Mouse (Mus musculus) liver (tissue): ENCODE measurements around the gene Vax2.
A peak's percentile ranks its signal among the peaks of the same experiment; 100 is the strongest.

Experiments
- DNase-seq: peaks from one replicate; pipeline ENCODE4 v3.0.0-alpha.2; 2020; ENCODE audit warnings: mixed read lengths

Gene Vax2

DNA sequence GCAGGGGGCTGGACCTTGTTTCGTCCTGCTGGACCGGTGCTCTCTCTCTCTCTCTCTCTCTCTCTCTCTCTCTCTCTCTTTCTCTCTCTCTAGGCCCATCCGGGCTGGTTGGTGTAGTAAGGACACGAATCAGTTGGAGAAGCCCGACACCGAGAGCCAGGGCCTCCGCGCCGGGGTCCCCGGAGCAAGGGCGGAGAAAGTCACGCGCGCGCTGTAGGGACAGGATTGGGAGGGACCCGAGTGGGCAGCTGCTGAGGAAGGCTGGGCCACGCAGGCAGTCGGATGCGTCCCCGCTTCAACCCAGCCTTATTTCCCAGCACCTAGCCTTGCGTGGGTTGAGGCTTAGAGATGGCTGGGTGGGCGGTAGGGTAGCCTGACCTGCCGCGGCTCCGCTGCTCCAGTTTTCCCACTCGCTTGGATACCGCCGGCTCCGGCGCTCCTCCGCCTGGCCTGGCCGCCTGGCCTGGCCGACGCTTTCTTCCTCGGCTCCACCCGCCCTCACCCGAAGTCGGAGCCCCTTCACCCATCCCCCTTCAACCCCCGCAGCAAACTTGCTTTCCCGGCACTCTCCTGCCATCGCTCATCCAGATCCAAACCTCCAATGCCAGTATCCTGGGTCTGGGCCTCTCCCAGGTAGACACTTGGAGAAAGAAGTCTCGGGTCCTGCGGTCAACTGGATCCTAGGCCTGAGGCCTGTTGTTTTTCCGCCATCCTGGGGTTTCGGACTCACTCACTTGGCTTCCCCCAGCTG, 836 bp downstream of the Vax2 start:
- no peak for DNase-seq

- DNase-seq: no peak
Measured at GRCm38 (mm10) chr6:83713271-83714136, 2.4 kb downstream of the Vax2 start.

DNA sequence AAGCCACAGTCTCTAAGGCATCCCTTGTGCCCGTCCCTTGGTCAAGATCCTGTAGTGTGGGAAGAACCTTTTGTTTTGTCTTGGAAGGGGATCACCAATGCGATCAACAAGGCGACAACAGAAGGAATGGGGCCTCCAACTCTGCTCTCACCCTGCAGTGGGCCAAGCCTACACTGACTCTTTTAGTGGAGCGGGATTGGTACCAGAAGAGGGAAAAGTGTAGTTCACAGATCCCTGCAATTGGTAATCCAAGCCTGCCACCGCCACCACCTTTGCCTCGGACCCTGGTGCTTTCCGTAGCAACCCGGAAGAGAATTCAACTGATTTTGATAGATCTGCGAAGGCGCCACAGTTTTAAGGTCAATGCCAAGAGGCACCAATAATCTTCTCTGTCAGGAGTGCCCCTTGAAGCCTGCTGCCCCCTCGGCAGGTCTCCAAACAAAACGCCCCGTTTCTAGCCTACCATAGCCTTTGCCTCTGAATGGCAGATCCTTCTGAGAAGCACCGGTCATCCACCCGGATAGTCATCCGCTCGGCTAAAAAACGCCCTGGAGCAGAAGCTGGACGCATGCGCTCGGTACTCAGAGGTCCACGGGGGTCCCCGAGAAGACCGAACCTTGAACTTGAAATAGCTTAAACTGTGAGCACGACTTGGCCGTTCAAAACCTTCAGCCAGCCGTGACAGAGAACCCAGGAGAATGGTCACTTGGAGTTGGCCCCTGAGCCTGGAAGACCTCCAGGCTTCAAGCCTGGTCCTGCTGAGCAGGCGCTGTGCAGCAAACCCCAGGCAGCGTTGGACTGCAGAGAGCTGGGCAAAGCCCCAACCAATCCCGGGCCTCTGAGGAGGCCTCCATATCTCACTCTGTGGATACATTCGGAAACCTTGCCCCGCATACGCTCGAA, 3.4 kb downstream of the Vax2 start:
- peak; percentile 15 for DNase-seq

GRCm38 (mm10) chr6:83715461-83716196, 4.6 kb downstream of the Vax2 start:
- no peak for DNase-seq

GRCm38 (mm10) chr6:83717026-83717425, 6.0 kb downstream of the Vax2 start:
- no peak for DNase-seq

GRCm38 (mm10) chr6:83722526-83722925, 11.5 kb downstream of the Vax2 start:
- DNase-seq: no peak

- DNase-seq: no peak
Measured at GRCm38 (mm10) chr6:83727178-83727577, 16.1 kb downstream of the Vax2 start.

DNA sequence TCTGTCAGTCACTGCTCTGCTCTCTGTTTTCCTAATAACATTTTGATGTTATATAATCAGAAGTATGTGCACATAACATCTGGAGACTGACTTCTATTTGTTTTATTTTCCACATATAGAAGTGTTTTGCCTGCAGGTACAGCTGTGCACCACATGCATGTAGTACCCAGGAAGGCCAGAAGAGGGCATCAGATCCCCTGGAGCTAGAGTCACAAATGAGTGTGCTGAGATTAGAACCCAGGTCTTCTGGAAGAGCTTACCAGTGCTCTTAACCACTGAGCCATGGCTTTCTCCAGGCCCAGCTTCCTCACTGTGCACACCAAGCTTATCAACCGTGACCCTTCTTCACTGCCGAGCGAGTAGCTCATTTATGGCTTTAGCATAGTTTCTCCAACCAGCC, 17.4 kb downstream of the Vax2 start:
- peak; percentile 40 for DNase-seq

GRCm38 (mm10) chr6:83729350-83729970, 18.4 kb downstream of the Vax2 start:
- DNase-seq: no peak

GRCm38 (mm10) chr6:83731128-83731527, 20.1 kb downstream of the Vax2 start:
- DNase-seq: peak; percentile 71

GRCm38 (mm10) chr6:83737311-83737710, 26.2 kb downstream of the Vax2 start:
- no peak for DNase-seq

- DNase-seq: no peak
Measured at GRCm38 (mm10) chr6:83738596-83738995, 27.5 kb downstream of the Vax2 start.

- DNase-seq: no peak
Measured at GRCm38 (mm10) chr6:83742761-83743160, 31.7 kb downstream of the Vax2 start, which contains the start of gene Atp6v1b1. Gene Atp6v1b1 (plus strand): TSS chr6:83742990.

GRCm38 (mm10) chr6:83743212-83743611, 32.1 kb downstream of the Vax2 start:
- DNase-seq: no peak

DNA sequence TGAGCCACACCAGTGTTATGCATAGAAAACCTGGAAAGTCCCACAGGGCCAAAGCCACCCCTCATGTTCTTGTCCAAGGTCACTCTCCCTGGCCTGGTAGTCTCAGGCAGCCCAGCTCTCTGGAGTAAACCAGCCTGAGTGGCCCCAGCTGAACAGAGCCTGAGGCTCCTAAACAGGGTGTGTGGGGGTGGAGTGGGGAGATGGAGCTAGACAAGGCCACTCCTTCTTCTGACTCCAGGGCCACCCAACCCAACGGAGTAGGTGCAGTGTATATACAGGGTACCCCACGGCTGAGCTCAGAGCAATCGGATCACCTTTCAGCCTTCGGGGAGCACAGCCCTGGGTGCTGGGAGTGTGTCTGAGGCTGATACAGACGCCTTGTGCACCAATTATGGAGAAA, 33.1 kb downstream of the Vax2 start:
- no peak for DNase-seq

- DNase-seq: no peak
Measured at GRCm38 (mm10) chr6:83744557-83744956, 33.5 kb downstream of the Vax2 start.

GRCm38 (mm10) chr6:83745466-83745865, 34.4 kb downstream of the Vax2 start:
- no peak for DNase-seq

DNA sequence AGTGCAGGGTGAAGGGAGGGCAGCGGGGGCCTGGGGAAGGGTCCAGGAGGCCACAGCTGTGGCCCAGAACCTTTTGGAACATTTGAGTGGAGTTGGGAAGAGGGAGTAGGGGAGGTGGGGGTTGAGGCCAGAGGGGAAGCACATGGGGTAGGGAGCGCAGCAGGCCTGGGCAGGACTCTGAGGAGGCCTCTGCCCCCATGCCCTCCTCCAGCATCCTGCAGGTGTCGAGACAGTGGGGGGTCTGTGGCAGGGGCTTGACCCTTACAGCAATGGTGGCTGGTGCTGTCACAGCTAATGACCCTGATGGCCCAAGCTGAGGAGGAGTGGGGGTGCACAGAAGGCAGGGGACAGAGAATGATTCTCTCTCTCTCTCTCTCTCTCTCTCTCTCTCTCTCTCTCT, 38.2 kb downstream of the Vax2 start:
- no peak for DNase-seq

- peak; percentile 61 for DNase-seq
Measured at GRCm38 (mm10) chr6:83750171-83750684, 39.2 kb downstream of the Vax2 start.

- no peak for DNase-seq
Measured at GRCm38 (mm10) chr6:83756051-83756450, 45.0 kb downstream of the Vax2 start.

- no peak for DNase-seq
Measured at GRCm38 (mm10) chr6:83762344-83762743, 51.3 kb downstream of the Vax2 start, which contains the start of gene Ankrd53. Gene Ankrd53 (plus strand): TSS chr6:83762644.
